Mouse (Mus musculus): ENCODE results near the gene Gh. TPM values are rescaled to one million over a fixed set of nuclear protein-coding genes. Genes with fewer than 3 reads are reported as not detected.
A peak's percentile ranks its signal among the peaks of the same experiment; 100 is the strongest.

Gene Gh
- polyA plus RNA-seq, 1 experiment from 2014 or later = not detected

- whole genome bisulfite sequencing = 22% methylated on average over 6 of the region's 6 CpGs
Measured at GRCm38 (mm10) chr11:106329128-106329527, 27.5 kb upstream of the Gh start.

GRCm38 (mm10) chr11:106328521-106328920 lies 26.9 kb upstream of the Gh start:
- peaks cover 40% of the 10 kb centered on the region for H3K4me1 ChIP-seq (replicated peaks)
- H3K36me3 ChIP-seq = no peaks in the 10 kb centered on the region
- no peaks in the 10 kb centered on the region for H3K9me3 ChIP-seq (replicated peaks)
- 23% methylated on average over 5 of the region's 5 CpGs for WGBS
- H3K27ac ChIP-seq (ENCODE audit: poor library complexity, severe bottlenecking) = no peak overlapping the region
- H3K4me2 ChIP-seq = peak overlapping the region; percentile 36; the same call in 1 of the 2 replicates
- no peak for ATAC-seq (ENCODE audit: insufficient number of reproducible peaks, low FRiP score)
- H3K27me3 ChIP-seq (replicated peaks) = no peaks in the 10 kb centered on the region
- H3K4me3 ChIP-seq = no peak overlapping the region
- no peak overlapping the region for H3K9ac ChIP-seq

More at GRCm38 (mm10) chr11:106329128-106329527, 27.5 kb upstream of the Gh start:
- Histone ChIP-seq H3K27me3 (replicated peaks) (no peaks in the 10 kb centered on the region), H3K4me1 (replicated peaks) (peaks cover 45% of the 10 kb centered on the region), H3K9ac (no peak overlapping the region), H3K27ac (ENCODE audit: poor library complexity, severe bottlenecking) (peak overlapping the region; percentile 69), H3K36me3 (no peaks in the 10 kb centered on the region), H3K4me3 (no peak overlapping the region), H3K4me2 (peak overlapping the region; percentile 36), H3K9me3 (replicated peaks) (no peaks in the 10 kb centered on the region)
- no peak for ATAC-seq (ENCODE audit: insufficient number of reproducible peaks, low FRiP score)

GRCm38 (mm10) chr11:106326475-106326874 lies 24.8 kb upstream of the Gh start:
- 64% methylated on average over 8 of the region's 8 CpGs for WGBS
- ATAC-seq (ENCODE audit: insufficient number of reproducible peaks, low FRiP score) = no peak
- peaks cover 29% of the 10 kb centered on the region for H3K4me1 ChIP-seq (replicated peaks)
- no peak overlapping the region for H3K4me3 ChIP-seq
- H3K4me2 ChIP-seq = no peak overlapping the region
- H3K9ac ChIP-seq = no peak overlapping the region
- no peak overlapping the region for H3K27ac ChIP-seq (ENCODE audit: poor library complexity, severe bottlenecking)
- H3K27me3 ChIP-seq (replicated peaks) = no peaks in the 10 kb centered on the region
- no peaks in the 10 kb centered on the region for H3K9me3 ChIP-seq (replicated peaks)
- no peaks in the 10 kb centered on the region for H3K36me3 ChIP-seq

- no peak for ATAC-seq (ENCODE audit: insufficient number of reproducible peaks, low FRiP score)
- Histone ChIP-seq H3K4me1 (replicated peaks) (peaks cover 29% of the 10 kb centered on the region), H3K4me3 (no peak overlapping the region), H3K27ac (ENCODE audit: poor library complexity, severe bottlenecking) (no peak overlapping the region), H3K4me2 (no peak overlapping the region), H3K9me3 (replicated peaks) (no peaks in the 10 kb centered on the region), H3K36me3 (no peaks in the 10 kb centered on the region), H3K27me3 (replicated peaks) (no peaks in the 10 kb centered on the region), H3K9ac (no peak overlapping the region)
- 63% methylated on average over 8 of the region's 8 CpGs for WGBS
Measured at GRCm38 (mm10) chr11:106325566-106326206, 24.0 kb upstream of the Gh start.

- no peak for ATAC-seq (ENCODE audit: insufficient number of reproducible peaks, low FRiP score)
- Histone ChIP-seq H3K4me3 (no peak overlapping the region), H3K4me2 (no peak overlapping the region), H3K4me1 (replicated peaks) (peaks cover 27% of the 10 kb centered on the region), H3K27me3 (replicated peaks) (no peaks in the 10 kb centered on the region), H3K36me3 (no peaks in the 10 kb centered on the region), H3K9me3 (replicated peaks) (no peaks in the 10 kb centered on the region), H3K27ac (ENCODE audit: poor library complexity, severe bottlenecking) (no peak overlapping the region), H3K9ac (no peak overlapping the region)
- 72% methylated on average over 5 of the region's 5 CpGs for WGBS
Measured at GRCm38 (mm10) chr11:106324858-106325257, 23.2 kb upstream of the Gh start.

- no peak overlapping the region for H3K27ac ChIP-seq (ENCODE audit: poor library complexity, severe bottlenecking)
Measured at GRCm38 (mm10) chr11:106318406-106319366, 17.0 kb upstream of the Gh start.

GRCm38 (mm10) chr11:106317801-106318200 lies 16.1 kb upstream of the Gh start:
- no peak overlapping the region for H3K4me3 ChIP-seq
- no peak overlapping the region for H3K27ac ChIP-seq (ENCODE audit: poor library complexity, severe bottlenecking)
- H3K36me3 ChIP-seq = no peaks in the 10 kb centered on the region
- WGBS = 79% methylated on average over 7 of the region's 7 CpGs
- H3K4me2 ChIP-seq = no peak overlapping the region
- H3K27me3 ChIP-seq (replicated peaks) = no peaks in the 10 kb centered on the region
- no peak for ATAC-seq (ENCODE audit: insufficient number of reproducible peaks, low FRiP score)
- H3K9ac ChIP-seq = no peak overlapping the region
- H3K9me3 ChIP-seq (replicated peaks) = no peaks in the 10 kb centered on the region
- peaks cover 14% of the 10 kb centered on the region for H3K4me1 ChIP-seq (replicated peaks)

More at GRCm38 (mm10) chr11:106318406-106319366, 17.0 kb upstream of the Gh start:
- no peaks in the 10 kb centered on the region for H3K27me3 ChIP-seq (replicated peaks)
- 61% methylated on average over 21 of the region's 21 CpGs for WGBS
- peaks cover 9% of the 10 kb centered on the region for H3K4me1 ChIP-seq (replicated peaks)
- no peak overlapping the region for H3K9ac ChIP-seq
- no peak overlapping the region for H3K4me2 ChIP-seq
- no peaks in the 10 kb centered on the region for H3K9me3 ChIP-seq (replicated peaks)
- H3K36me3 ChIP-seq = no peaks in the 10 kb centered on the region
- H3K4me3 ChIP-seq = no peak overlapping the region
- no peak for ATAC-seq (ENCODE audit: insufficient number of reproducible peaks, low FRiP score)

GRCm38 (mm10) chr11:106316416-106316815 lies 14.8 kb upstream of the Gh start:
- no peak overlapping the region for H3K4me3 ChIP-seq
- no peaks in the 10 kb centered on the region for H3K36me3 ChIP-seq
- 77% methylated on average over 1 of the region's 1 CpGs for WGBS
- H3K9ac ChIP-seq = no peak overlapping the region
- H3K27me3 ChIP-seq (replicated peaks) = no peaks in the 10 kb centered on the region
- H3K4me1 ChIP-seq (replicated peaks) = peaks cover 14% of the 10 kb centered on the region
- H3K27ac ChIP-seq (ENCODE audit: poor library complexity, severe bottlenecking) = no peak overlapping the region
- H3K4me2 ChIP-seq = no peak overlapping the region
- no peak for ATAC-seq (ENCODE audit: insufficient number of reproducible peaks, low FRiP score)
- no peaks in the 10 kb centered on the region for H3K9me3 ChIP-seq (replicated peaks)

- no peak within 1 kb of the TSS for H3K9ac ChIP-seq
- ATAC-seq (ENCODE audit: insufficient number of reproducible peaks, low FRiP score) = no peak
- H3K27me3 ChIP-seq (replicated peaks) = no peaks in the 10 kb centered on the region
- no peak within 1 kb of the TSS for H3K4me2 ChIP-seq
- H3K36me3 ChIP-seq = no peaks in the 10 kb centered on the region
- no peak within 1 kb of the TSS for H3K27ac ChIP-seq (ENCODE audit: poor library complexity, severe bottlenecking)
- H3K9me3 ChIP-seq (replicated peaks) = no peaks in the 10 kb centered on the region
- WGBS = 63% methylated on average over 9 of the region's 9 CpGs
- no peak within 1 kb of the TSS for H3K4me3 ChIP-seq
- peaks cover 14% of the 10 kb centered on the region for H3K4me1 ChIP-seq (replicated peaks)
Measured at GRCm38 (mm10) chr11:106314333-106314812, 12.7 kb upstream of the Gh start, which contains the start of gene Cd79b. Gene Cd79b (minus strand): TSS chr11:106314762.

GRCm38 (mm10) chr11:106313533-106313932 lies 11.9 kb upstream of the Gh start:
- H3K9ac ChIP-seq = no peak overlapping the region
- 62% methylated on average over 5 of the region's 5 CpGs for WGBS

GRCm38 (mm10) chr11:106310123-106310522 lies 8.5 kb upstream of the Gh start:
- H3K27ac ChIP-seq (ENCODE audit: poor library complexity, severe bottlenecking) = no peak overlapping the region
- no peaks in the 10 kb centered on the region for H3K27me3 ChIP-seq (replicated peaks)
- no peak overlapping the region for H3K4me3 ChIP-seq
- no peak for ATAC-seq (ENCODE audit: insufficient number of reproducible peaks, low FRiP score)
- H3K36me3 ChIP-seq = no peaks in the 10 kb centered on the region
- H3K9ac ChIP-seq = no peak overlapping the region
- H3K9me3 ChIP-seq (replicated peaks) = no peaks in the 10 kb centered on the region
- H3K4me1 ChIP-seq (replicated peaks) = peaks cover 6% of the 10 kb centered on the region; the same call in 1 of the 2 replicates
- H3K4me2 ChIP-seq = no peak overlapping the region
- WGBS = 63% methylated on average over 5 of the region's 5 CpGs

More at GRCm38 (mm10) chr11:106313533-106313932, 11.9 kb upstream of the Gh start:
- no peak overlapping the region for H3K27ac ChIP-seq (ENCODE audit: poor library complexity, severe bottlenecking)
- H3K4me2 ChIP-seq = no peak overlapping the region
- no peak overlapping the region for H3K4me3 ChIP-seq
- no peaks in the 10 kb centered on the region for H3K27me3 ChIP-seq (replicated peaks)
- H3K4me1 ChIP-seq (replicated peaks) = peaks cover 9% of the 10 kb centered on the region
- H3K9me3 ChIP-seq (replicated peaks) = no peaks in the 10 kb centered on the region
- ATAC-seq (ENCODE audit: insufficient number of reproducible peaks, low FRiP score) = no peak
- no peaks in the 10 kb centered on the region for H3K36me3 ChIP-seq
